Mouse (Mus musculus): ENCODE measurements around the gene B2m. TPM values are rescaled to one million over a fixed set of nuclear protein-coding genes. Genes with fewer than 3 reads are reported as not detected.

The B2m gene
- total RNA-seq, 2 experiments from 2014 or later = 132 to 152 TPM

DNA sequence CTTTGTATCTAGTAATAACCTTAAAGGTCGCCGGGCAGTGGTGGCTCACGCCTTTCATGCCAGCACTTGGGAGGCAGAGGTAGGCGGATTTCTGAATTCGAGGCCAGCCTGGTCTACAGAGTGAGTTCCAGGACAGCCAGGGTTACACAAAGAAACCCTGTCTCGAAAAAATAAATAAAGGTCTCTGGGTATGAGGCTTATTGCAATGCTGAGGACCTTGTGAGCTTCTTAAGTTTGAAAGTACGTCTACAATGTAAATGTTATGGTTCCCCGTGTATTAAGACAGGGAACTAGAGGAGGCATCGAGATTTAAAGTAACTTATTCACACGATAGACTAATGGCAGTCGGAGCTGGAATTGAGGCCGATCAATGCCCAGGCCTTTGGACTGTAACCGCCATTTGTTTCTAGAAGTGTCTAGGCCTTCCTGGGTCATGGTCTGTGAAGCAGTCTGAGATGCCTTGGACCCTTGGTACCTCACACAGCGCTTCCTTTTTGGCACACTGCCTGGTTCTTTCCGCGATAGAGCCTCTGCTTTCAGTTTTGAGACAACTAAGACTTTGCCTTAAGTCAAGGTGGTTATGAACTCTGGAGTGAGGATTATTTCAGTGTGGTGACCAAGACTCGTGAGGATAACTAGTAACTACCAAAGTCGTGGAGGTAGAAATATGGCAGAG is 894 bp downstream of the B2m start:
- intact Hi-C loops (cut with DNase I) = no loop called here
- DNase-seq (ENCODE audit: low spot score) = peak; percentile 41

DNA sequence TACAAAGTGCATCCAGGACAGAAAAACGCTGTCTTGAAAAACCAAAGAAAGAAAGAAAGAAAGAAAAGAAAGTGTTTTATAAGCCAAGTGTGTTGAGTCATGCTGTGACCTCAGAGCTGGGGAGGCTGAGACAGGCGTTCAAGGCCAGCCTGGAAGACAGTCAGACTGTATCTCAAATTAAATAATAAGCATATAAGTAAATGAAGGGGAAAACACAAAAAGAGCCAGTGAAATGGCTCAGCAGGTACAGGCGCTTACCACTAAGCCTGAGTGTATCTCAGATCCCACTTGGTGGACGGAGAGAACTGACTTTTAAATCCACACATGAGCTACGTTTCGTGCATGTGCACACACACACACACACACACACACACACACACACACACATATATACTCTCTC is 1.8 kb downstream of the B2m start:
- intact Hi-C loops (cut with DNase I) = no loop called here
- no peak for DNase-seq (ENCODE audit: low spot score)

DNA sequence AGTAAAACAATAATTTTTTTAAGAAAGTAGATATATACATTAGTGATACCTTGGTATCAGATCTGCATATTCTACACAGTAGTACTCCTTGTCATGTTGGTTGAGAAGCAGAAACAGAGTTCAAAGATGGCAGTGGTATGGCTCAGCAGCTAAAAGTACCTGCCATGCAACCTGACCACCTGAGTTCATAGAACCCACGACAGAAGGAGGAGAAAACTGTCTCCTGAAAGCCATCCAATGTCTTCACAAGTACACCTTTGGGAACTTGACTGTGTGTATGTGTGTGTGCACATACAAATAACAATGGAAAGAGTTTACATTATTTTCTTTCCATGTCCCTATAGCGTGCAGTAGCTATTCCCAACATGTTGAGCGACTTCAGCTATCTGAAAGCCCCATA is 2.2 kb downstream of the B2m start:
- no peak for DNase-seq (ENCODE audit: low spot score)
- intact Hi-C loops (cut with DNase I) = no loop called here

- intact Hi-C loops (cut with DNase I) = no loop called here
- no peak for DNase-seq (ENCODE audit: low spot score)
Observed at GRCm38 (mm10) chr2:122151221-122151620, 3.7 kb downstream of the B2m start.

- intact Hi-C loops (cut with DNase I) = no loop called here
- DNase-seq (ENCODE audit: low spot score) = no peak
Observed at GRCm38 (mm10) chr2:122152850-122153249, 5.4 kb downstream of the B2m start.

DNA sequence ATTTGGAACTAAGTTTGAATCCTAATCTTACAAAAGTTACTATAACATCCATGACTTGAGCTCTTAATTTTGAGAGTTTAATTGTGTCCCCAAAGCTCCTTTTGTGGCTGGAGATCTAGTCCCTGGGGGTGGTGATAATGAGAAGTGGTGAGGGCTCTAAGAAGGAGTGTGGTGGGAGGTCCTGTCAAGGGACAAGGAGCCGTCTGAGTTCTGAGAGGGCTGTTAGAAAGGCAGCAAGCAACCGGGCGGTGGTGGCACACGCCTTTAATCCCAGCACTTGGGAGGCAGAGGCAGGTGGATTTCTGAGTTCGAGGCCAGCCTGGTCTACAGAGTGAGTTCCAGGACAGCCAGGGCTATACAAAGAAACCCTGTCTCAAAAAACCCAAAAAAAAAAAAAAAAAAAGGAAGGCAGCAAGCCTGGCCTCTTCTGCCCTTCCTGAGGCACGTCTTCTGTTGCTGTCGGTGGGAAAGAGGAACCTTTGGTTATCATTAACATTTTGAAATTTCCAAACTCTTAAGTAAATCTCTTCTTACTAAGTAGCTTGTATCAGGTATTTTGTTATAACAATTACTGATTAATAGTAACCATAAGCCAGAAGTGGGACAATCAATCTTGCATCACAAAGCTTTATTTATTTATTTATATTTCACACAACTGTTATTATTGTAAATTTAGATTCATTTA is 6.3 kb downstream of the B2m start:
- intact Hi-C loops (cut with DNase I) = no loop called here

GRCm38 (mm10) chr2:122154479-122154878 is 7.0 kb downstream of the B2m start:
- intact Hi-C loops (cut with DNase I) = no loop called here
- no peak for DNase-seq (ENCODE audit: low spot score)

More for the DNA sequence above, 6.3 kb downstream of the B2m start:
- no peak for DNase-seq (ENCODE audit: low spot score)

DNA sequence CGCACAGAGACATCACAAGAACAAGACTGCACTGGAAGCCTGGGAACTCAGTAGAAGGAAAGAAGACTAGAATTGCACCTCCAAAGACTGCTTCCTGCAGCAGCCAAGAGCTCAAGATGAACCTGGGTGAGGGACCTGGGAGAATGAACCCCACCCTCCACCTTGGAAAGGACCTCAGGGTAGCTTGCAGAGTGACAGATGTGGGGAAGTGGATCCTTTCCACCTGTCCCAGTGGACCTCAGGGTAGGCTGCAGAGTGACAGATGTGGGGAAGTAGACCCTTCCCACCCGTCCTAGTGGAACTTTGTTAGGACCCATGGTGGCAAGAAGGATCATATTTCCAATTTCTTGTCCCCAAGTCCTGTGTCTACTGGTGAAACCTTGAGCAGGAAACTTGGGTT is 7.8 kb downstream of the B2m start:
- no peak for DNase-seq (ENCODE audit: low spot score)
- intact Hi-C loops (cut with DNase I) = no loop called here

GRCm38 (mm10) chr2:122156051-122156700 is 8.7 kb downstream of the B2m start:
- DNase-seq (ENCODE audit: low spot score) = no peak
- intact Hi-C loops (cut with DNase I) = no loop called here

- no peak for DNase-seq (ENCODE audit: low spot score)
- intact Hi-C loops (cut with DNase I) = no loop called here
Observed at GRCm38 (mm10) chr2:122157561-122157960, 10.1 kb downstream of the B2m start.

GRCm38 (mm10) chr2:122158362-122158802 is 10.9 kb downstream of the B2m start:
- intact Hi-C loops (cut with DNase I) = no loop called here

GRCm38 (mm10) chr2:122159667-122160066 is 12.2 kb downstream of the B2m start:
- DNase-seq (ENCODE audit: low spot score) = no peak
- intact Hi-C loops (cut with DNase I) = loop anchor here (1.0 to 2.0 kb wide), 2 partner anchors 39 to 89 kb away; no protein-coding TSS in a partner anchor

More at GRCm38 (mm10) chr2:122158362-122158802, 10.9 kb downstream of the B2m start:
- no peak for DNase-seq (ENCODE audit: low spot score)

GRCm38 (mm10) chr2:122160680-122161079 is 13.2 kb downstream of the B2m start, which contains the start of gene Trim69:
Gene Trim69, plus strand, starts transcription at chr2:122160700.
- DNase-seq (ENCODE audit: low spot score) = peak; percentile 63
- intact Hi-C loops (cut with DNase I) = loop anchor here (1.0 to 2.0 kb wide), 2 partner anchors 40 to 90 kb away; no protein-coding TSS in a partner anchor

DNA sequence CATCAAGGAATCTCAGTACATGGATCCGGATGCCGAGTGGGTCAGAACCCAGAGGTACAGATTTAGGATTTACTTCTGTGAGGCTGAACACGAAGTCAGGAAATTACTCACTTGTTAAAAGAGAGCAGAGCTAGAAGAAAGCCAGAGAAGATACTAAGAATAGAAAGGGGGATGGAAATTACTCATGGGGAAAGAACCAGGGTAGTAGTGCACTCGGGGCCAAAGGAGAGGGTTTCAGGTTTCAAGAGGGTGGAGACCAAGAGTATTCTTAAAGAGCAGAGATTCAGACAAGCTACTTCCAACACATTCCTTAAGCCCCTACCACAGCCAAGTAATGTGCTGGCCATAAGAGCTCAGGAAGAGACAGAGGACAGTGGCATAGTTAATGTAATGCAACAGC is 14.1 kb downstream of the B2m start:
- no peak for DNase-seq (ENCODE audit: low spot score)
- intact Hi-C loops (cut with DNase I) = loop anchor here (2.0 kb wide), 1 partner anchor 41 kb away; no protein-coding TSS in a partner anchor

- no peak for DNase-seq (ENCODE audit: low spot score)
- intact Hi-C loops (cut with DNase I) = no loop called here
Observed at GRCm38 (mm10) chr2:122162529-122162928, 15.0 kb downstream of the B2m start.

DNA sequence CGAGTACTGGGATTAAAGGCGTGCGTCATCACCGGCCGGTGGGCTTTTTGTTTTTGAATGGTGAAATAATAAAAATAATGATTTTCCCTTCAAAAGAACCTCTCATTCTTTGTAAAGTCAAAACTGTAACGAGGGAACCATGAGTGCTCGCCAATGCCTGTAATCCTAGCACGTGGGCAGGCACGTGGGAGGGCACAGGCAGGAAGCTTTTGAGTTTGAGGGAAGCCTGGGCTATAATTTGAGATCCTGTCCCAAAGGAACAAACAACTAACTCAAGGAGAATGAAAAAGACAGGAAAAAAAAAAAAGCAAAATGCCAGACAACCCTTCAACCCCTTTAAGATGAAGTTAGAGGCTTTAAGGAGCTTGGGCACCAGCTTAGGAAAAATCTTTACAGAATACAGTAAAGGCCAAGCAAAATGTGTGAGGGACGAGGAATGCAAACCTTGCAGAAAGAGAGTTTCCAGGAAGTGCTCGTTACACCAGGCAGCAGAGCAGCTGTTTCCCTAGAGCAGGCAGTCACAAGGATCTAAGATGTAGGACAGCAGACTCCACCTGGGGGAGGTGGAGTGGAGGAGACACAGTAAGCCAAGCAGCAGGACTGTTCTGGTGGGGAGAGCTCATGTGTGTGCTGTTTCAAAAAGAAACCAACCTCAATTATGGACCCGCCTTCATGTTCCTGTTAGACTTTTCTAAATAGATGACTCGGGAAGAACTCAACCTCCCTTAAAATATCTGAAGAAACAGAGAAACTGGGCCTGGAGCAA is 16.1 kb downstream of the B2m start:
- intact Hi-C loops (cut with DNase I) = no loop called here
- DNase-seq (ENCODE audit: low spot score) = no peak

DNA sequence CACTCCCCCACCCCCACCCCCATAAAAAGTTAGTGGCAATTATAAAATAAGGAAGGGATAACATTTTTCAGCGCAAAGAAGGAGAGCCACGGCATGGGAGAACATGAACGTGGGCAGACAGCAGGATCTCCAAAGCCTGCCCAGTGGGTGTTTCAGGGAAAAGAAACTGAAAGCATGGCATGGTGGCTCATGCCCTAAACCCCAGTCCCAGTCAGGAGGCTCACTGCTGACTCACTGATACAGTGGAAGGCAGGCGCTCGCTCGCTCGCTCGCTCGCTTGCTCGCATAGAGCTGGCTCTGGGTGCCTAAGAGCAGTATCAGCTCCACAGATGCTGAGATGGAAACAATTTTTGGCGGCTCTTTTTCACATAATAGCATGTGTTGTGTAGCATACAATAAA is 16.8 kb downstream of the B2m start:
- DNase-seq (ENCODE audit: low spot score) = no peak
- intact Hi-C loops (cut with DNase I) = no loop called here

DNA sequence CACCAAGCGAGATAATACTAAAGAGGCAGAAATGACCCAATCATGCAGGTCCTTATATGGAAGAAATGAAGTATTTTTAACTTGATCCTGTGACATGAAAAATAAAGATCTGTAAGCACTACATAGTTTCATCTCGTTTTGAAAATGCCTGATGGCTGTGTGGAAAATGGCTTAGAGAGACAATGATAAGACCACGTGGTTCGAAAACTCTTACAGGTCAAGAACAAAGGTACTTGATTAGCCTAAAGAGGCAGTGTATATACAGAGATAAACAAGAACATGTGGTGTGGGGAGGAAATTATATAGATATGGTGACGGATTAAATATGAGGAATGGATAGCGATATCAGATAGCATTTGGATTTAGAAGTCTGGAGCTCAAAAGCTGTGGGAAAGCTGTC is 23.8 kb downstream of the B2m start:
- intact Hi-C loops (cut with DNase I) = no loop called here
- no peak for DNase-seq (ENCODE audit: low spot score)

- intact Hi-C loops (cut with DNase I) = no loop called here
Observed at GRCm38 (mm10) chr2:122172188-122172587, 24.7 kb downstream of the B2m start.

More at GRCm38 (mm10) chr2:122172188-122172587, 24.7 kb downstream of the B2m start:
- no peak for DNase-seq (ENCODE audit: low spot score)

Measured in heart, postnatal 25 days (tissue).